Mouse (Mus musculus) CH12.LX (cell line): ENCODE results near the gene Elof1. TPM values are rescaled to one million over a fixed set of nuclear protein-coding genes. Genes with fewer than 3 reads are reported as not detected.

ENCODE experiments used
- DNase-seq: peaks from one replicate; pipeline ENCODE4 v3.0.0-alpha.2; 2013; ENCODE audit errors: extremely low read depth
- H3K27ac ChIP-seq: 2 replicates; pipeline ENCODE4 v1.5.1; 2012; ENCODE audit warnings: low read depth, mild to moderate bottlenecking, control low read depth, moderate library complexity; ENCODE audit not compliant: insufficient read depth
- H3K27me3 ChIP-seq: replicated peaks from 2 replicates; pipeline ENCODE3; 2012; ENCODE audit warnings: inconsistent platforms
- H3K36me3 ChIP-seq, 2 experiments: replicated peaks in 1 of 2; 2 replicates each; pipeline versions ENCODE3 to v1.6.1; 2012; ENCODE audit warnings: inconsistent platforms in 1 of 2, low read length in 1 of 2, mild to moderate bottlenecking in 1 of 2, mixed read lengths in 1 of 2, moderate library complexity in 1 of 2; ENCODE audit not compliant: control insufficient read depth in 1 of 2, insufficient read depth in 1 of 2
- H3K4me1 ChIP-seq, 2 experiments: 2 replicates each; pipeline ENCODE4 v1.6.1; 2012; ENCODE audit warnings: inconsistent platforms in 1 of 2, moderate library complexity in 1 of 2; ENCODE audit not compliant: insufficient read depth in 2 of 2, control insufficient read depth in 1 of 2
- H3K4me2 ChIP-seq: 2 replicates; pipeline ENCODE4 v1.6.1; 2012; ENCODE audit warnings: low read depth, mild to moderate bottlenecking, control low read depth; ENCODE audit not compliant: poor library complexity, insufficient read depth, severe bottlenecking
- H3K4me3 ChIP-seq, 3 experiments: fragments of 150-350 bp in 1 of 3; sonication (generic) in 1 of 3; replicated peaks in 1 of 3; 2 replicates each; pipeline versions ENCODE3 to v1.5.1; 2011 to 2012; ENCODE audit warnings: low read depth in 2 of 3, low read length in 2 of 3, mild to moderate bottlenecking in 2 of 3, moderate library complexity in 2 of 3, control low read depth in 1 of 3, improper control_type of control experiment in 1 of 3, inconsistent platforms in 1 of 3, mixed read lengths in 1 of 3; ENCODE audit not compliant: poor library complexity in 1 of 3
- H3K79me2 ChIP-seq: replicated peaks from 2 replicates; pipeline ENCODE4 v1.6.1; 2012; ENCODE audit warnings: mild to moderate bottlenecking, moderate library complexity; ENCODE audit not compliant: control insufficient read depth, poor library complexity, insufficient read depth, severe bottlenecking; ENCODE audit errors: extremely low read depth
- H3K9ac ChIP-seq: 2 replicates; pipeline ENCODE4 v1.6.1; 2012; ENCODE audit warnings: low read depth, mild to moderate bottlenecking, control low read depth, moderate library complexity; ENCODE audit not compliant: insufficient read depth
- H3K9me3 ChIP-seq: replicated peaks from 2 replicates; pipeline ENCODE3; 2012; ENCODE audit warnings: low read length, inconsistent platforms, mixed read lengths
- BHLHE40 ChIP-seq: IDR thresholded peaks from 2 replicates; pipeline ENCODE4 v1.6.1; 2011; ENCODE audit warnings: mild to moderate bottlenecking, low read depth, low read length, improper control_type of control experiment
- CHD2 ChIP-seq: IDR thresholded peaks from 2 replicates; pipeline ENCODE4 v1.6.1; 2011; ENCODE audit warnings: low read length, improper control_type of control experiment
- CTCF ChIP-seq, 2 experiments: IDR thresholded peaks in 1 of 2; conservative IDR thresholded peaks in 1 of 2; 2 replicates each; pipeline ENCODE4 v1.5.1; 2011 to 2012; ENCODE audit warnings: low read depth in 2 of 2, low read length in 2 of 2, improper control_type of control experiment in 1 of 2, inconsistent platforms in 1 of 2, mild to moderate bottlenecking in 1 of 2, moderate library complexity in 1 of 2
- E2F4 ChIP-seq: IDR thresholded peaks from 2 replicates; pipeline ENCODE4 v1.6.1; 2011; ENCODE audit warnings: low read depth, low read length, improper control_type of control experiment; ENCODE audit not compliant: insufficient replicate concordance
- ELF1 ChIP-seq: IDR thresholded peaks from 2 replicates; pipeline ENCODE4 v1.6.1; 2014; ENCODE audit warnings: low read depth, mild to moderate bottlenecking, inconsistent platforms, low read length, improper control_type of control experiment
- EP300 ChIP-seq: IDR thresholded peaks from 2 replicates; pipeline ENCODE4 v1.6.1; 2011; ENCODE audit warnings: low read length, improper control_type of control experiment
- ETS1 ChIP-seq: conservative IDR thresholded peaks from 2 replicates; pipeline ENCODE4 v1.6.1; 2012; ENCODE audit warnings: low read depth, mild to moderate bottlenecking, inconsistent platforms, low read length, improper control_type of control experiment, moderate library complexity
- IRF4 ChIP-seq: IDR thresholded peaks from 2 replicates; pipeline ENCODE4 v1.6.1; 2014; ENCODE audit warnings: low read depth, mild to moderate bottlenecking, inconsistent platforms, low read length, improper control_type of control experiment
- JUND ChIP-seq: conservative IDR thresholded peaks from 2 replicates; pipeline ENCODE4 v1.6.1; 2011; ENCODE audit warnings: low read depth, low read length, improper control_type of control experiment
- KAT2A ChIP-seq: IDR thresholded peaks from 2 replicates; pipeline ENCODE4 v1.6.1; 2012; ENCODE audit warnings: low read length, improper control_type of control experiment, inconsistent platforms; ENCODE audit not compliant: insufficient replicate concordance
- MAX ChIP-seq: IDR thresholded peaks from 2 replicates; pipeline ENCODE4 v1.6.1; 2011; ENCODE audit warnings: low read length, improper control_type of control experiment
- MAZ ChIP-seq: IDR thresholded peaks from 2 replicates; pipeline ENCODE4 v1.6.1; 2012; ENCODE audit warnings: low read depth, mild to moderate bottlenecking, inconsistent platforms, low read length, improper control_type of control experiment, moderate library complexity
- NRF1 ChIP-seq: IDR thresholded peaks from 2 replicates; pipeline ENCODE4 v1.6.1; 2014; ENCODE audit warnings: low read depth, mild to moderate bottlenecking, inconsistent platforms, low read length, improper control_type of control experiment, moderate library complexity
- POLR2AphosphoS2 ChIP-seq: IDR thresholded peaks from 2 replicates; pipeline ENCODE4 v1.6.1; 2011; ENCODE audit warnings: low read depth, low read length, improper control_type of control experiment
- RCOR1 ChIP-seq: conservative IDR thresholded peaks from 2 replicates; pipeline ENCODE4 v1.6.1; 2012; ENCODE audit warnings: low read depth, mild to moderate bottlenecking, inconsistent platforms, low read length, improper control_type of control experiment
- SIN3A ChIP-seq: IDR thresholded peaks from 2 replicates; pipeline ENCODE4 v1.6.1; 2012; ENCODE audit warnings: low read length, improper control_type of control experiment, inconsistent platforms
- SMC3 ChIP-seq: IDR thresholded peaks from 2 replicates; pipeline ENCODE4 v1.6.1; 2011; ENCODE audit warnings: low read depth, low read length, improper control_type of control experiment
- TCF12 ChIP-seq: IDR thresholded peaks from 2 replicates; pipeline ENCODE4 v1.6.1; 2014; ENCODE audit warnings: low read depth, mild to moderate bottlenecking, inconsistent platforms, low read length, improper control_type of control experiment
- USF1 ChIP-seq: IDR thresholded peaks from 2 replicates; pipeline ENCODE4 v1.6.1; 2014; ENCODE audit warnings: low read depth, mild to moderate bottlenecking, inconsistent platforms, low read length, improper control_type of control experiment
- ZC3H11A ChIP-seq: IDR thresholded peaks from 2 replicates; pipeline ENCODE4 v1.6.1; 2012; ENCODE audit warnings: low read depth, mild to moderate bottlenecking, inconsistent platforms, low read length, improper control_type of control experiment
- dilution Hi-C: fragments of 300-500 bp; cut with MboI; formaldehyde crosslinking; loops from 2 replicates; pipeline ENCODE4 v1.14.3; 2020; ENCODE audit warnings: low sequenced_read_pairs; ENCODE audit not compliant: extremely low pct_unique_long_range_greater_than_20kb, extremely low pct_ligation_motif_present
- in situ Hi-C: fragments of 300-500 bp; cut with MboI; formaldehyde crosslinking; loops from 3 replicates; pipeline ENCODE4 v1.14.3; 2019; ENCODE audit warnings: low sequenced_read_pairs, low pct_ligation_motif_present, low pct_unique_long_range_greater_than_20kb, mixed read lengths
- polyA plus RNA-seq: library from polyadenylated mRNA; unstranded; fragments of >175 nt; gene quantifications from 2 replicates; pipeline ENCODE4 v1.2.1, GENCODE M21; 2012; ENCODE audit warnings: low read depth; ENCODE audit not compliant: insufficient read length
- total RNA-seq, 2 experiments: library from RNA; depleted of rRNA; stranded (reverse); fragments of 300-350 nt in 1 of 2; fragments of >200 nt in 1 of 2; gene quantifications; 2 replicates each; pipeline ENCODE4 v1.2.3; 2012 to 2014

The Elof1 gene
- total and polyA plus RNA-seq, 3 experiments = 96.9 to 142 (median 111) TPM

DNA sequence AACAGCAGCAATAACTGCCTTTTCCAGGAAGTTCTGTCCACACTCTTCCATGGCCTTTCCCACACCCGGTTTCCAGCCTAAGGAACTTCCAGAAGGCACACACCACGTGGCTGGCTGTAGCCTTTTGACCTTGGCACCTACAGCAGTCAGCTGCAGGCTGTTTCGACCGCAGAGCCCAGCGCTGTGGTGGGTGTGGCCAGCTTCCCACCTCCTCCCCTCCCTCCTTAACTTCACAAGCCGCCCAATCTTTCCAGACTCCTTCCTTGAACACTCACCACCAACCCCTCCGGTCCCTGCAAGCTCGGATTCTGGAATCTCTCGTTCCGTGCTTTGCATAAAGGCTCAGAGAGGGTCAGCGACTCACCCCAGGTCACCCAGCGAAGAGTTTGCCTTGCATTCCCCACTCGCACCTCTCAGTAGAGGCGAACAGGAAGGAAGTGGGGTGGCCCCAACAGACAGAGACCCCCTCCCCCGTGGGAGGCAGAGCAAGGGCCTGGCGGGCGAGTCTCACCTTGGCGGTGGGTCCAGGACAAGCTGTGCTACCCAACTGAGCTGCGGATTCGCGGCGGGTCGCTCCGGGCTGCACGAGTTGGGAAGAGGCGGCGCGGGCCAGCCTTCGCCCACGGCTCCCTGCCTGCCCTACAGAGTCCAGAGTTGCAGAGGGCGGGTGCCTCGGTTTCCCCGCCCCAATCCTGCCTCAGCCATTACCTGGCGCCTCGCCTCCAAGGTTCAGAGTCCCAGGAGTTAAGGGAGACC lies 14.4 kb upstream of the Elof1 start:
- Histone ChIP-seq H3K36me3 (no peaks in the 10 kb centered on the region), H3K27me3 (peaks cover 3% of the 10 kb centered on the region), H3K4me1 (peaks cover 2 to 3% of the 10 kb centered on the region in 2 experiments; a peak in 2 of 4 replicates), H3K9me3 (no peaks in the 10 kb centered on the region), H3K9ac (no peak overlapping the region), H3K4me3 (no peak overlapping the region), H3K27ac (no peak overlapping the region), H3K4me2 (no peak overlapping the region), H3K79me2 (no peaks in the 10 kb centered on the region)
- dilution Hi-C loops (no loop called here), in situ Hi-C loops (no loop called here)
- TF ChIP-seq USF1 = no peak
- TF ChIP-seq POLR2AphosphoS2 = no peak
- TF ChIP-seq ZC3H11A = no peak
- no peak for TF ChIP-seq ELF1
- no peak for TF ChIP-seq SMC3
- no peak for TF ChIP-seq IRF4
- TF ChIP-seq MAZ = no peak
- no peak for TF ChIP-seq CTCF (conservative IDR thresholded peaks at IDR 0.05 in 1 of 2, IDR thresholded peaks at IDR 0.05 in 1 of 2; ENCODE audit: low read depth in 2 of 2, low read length in 2 of 2)
- no peak for TF ChIP-seq KAT2A
- TF ChIP-seq RCOR1 = no peak
- TF ChIP-seq NRF1 = no peak
- TF ChIP-seq BHLHE40 = no peak
- TF ChIP-seq TCF12 = no peak
- TF ChIP-seq EP300 = no peak
- TF ChIP-seq CHD2 = no peak
- TF ChIP-seq JUND = no peak
- no peak for TF ChIP-seq E2F4
- no peak for TF ChIP-seq SIN3A
- TF ChIP-seq ETS1 = no peak
- TF ChIP-seq MAX = no peak
- DNase-seq = no peak
